Mouse (Mus musculus) heart, postnatal 0 days (tissue): Measurements from ENCODE around the gene Uba5.

ENCODE experiments used
- CTCF ChIP-seq: IDR thresholded peaks from 2 replicates; pipeline ENCODE4 v1.5.1; 2016; ENCODE audit warnings: antibody characterized with exemption, control low read depth, low read depth
- EP300 ChIP-seq: IDR thresholded peaks from 2 replicates; pipeline ENCODE4 v1.6.1; 2016; ENCODE audit warnings: antibody characterized with exemption, low read depth

DNA sequence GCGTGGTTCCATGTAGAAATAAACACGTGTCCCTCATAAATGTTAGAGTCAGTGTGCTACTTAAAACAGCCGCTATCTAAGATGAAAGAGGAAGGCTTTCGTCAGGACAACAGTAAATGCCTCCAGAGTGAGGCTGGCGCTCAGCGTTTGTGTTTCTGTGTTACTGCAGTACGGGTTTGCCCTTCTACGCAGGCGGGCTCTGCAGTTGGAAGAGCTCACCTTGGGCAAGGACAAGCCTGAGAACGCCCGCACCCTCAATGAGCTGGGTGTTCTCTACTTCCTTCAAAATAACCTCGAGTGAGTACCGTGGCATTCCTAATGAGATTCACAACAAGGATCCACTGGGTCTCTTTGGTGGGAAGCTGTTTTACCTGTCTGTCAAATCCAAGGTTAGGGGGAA, 24.7 kb downstream of the Uba5 start:
- no peak for TF ChIP-seq EP300
- no peak for TF ChIP-seq CTCF
